In the genomic region with DNA sequence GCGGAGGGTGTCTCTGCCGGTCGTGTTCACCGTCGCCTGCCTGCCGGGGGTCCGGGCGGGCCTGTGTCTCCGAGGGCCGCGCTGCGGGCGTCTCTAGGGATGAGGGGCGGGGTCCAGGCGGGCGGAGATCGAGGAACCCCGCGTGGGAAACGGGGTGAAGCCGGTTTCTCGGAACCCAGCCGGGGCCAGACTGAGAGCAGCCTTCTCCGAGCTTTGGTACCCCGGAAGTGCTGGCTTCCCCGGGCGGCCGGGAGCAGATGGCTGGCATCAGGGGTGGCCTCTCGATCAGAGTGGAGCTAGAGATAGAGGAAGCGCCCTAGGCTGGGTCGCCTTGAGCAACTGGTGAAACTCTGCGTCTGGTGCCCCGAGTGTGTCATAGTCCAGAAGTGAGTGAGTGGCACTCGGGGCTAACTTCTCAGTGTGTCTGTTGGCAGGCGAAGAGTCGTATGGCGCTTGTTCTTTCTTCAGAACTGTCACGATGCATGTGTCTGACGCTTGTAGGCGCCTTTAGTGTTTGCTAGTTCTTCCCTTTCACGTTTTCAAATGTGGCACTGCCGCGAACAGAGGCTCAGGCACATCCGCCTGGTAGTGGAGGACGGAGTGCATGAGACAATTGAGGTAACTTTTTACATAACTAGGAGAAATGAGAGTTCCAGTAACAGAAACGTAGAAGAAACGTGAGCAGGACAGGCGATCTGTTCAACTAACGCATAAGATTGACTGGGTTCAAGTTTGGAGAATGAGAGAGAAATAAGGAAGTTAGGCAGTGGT, we compare ENCODE assay signal across 8 mouse cellular contexts. TPM values are rescaled to one million over a fixed set of nuclear protein-coding genes. Genes with fewer than 3 reads are reported as not detected.
DNase-seq lines count a peak whose midpoint lies in the region; ATAC-seq and TF ChIP-seq lines count a peak whose summit lies in the region.

No protein-coding gene starts in this region.

- TF ChIP-seq POLR2A in embryonic fibroblast, embryonic 13.5 days (IDR thresholded peaks at IDR 0.05; ENCODE audit: low read depth, low read length): peak; percentile 19; the same call in 1 of the 2 replicates

- H3K4me3 ChIP-seq in kidney, embryonic 15.5 days (replicated peaks): peak overlapping the region; percentile 99
- H3K4me3 ChIP-seq in embryonic fibroblast, embryonic 13.5 days (ENCODE audit: insufficient read depth, low read length): peak overlapping the region; percentile 82
- peak overlapping the region; percentile 98 for H3K4me3 ChIP-seq in hindbrain, postnatal 0 days (ENCODE audit: low read length)
- peak overlapping the region; percentile 88 for H3K4me3 ChIP-seq in liver, postnatal 0 days (ENCODE audit: low read depth, low read length)

- no peak for TF ChIP-seq CTCF in embryonic fibroblast, embryonic 13.5 days (IDR thresholded peaks at IDR 0.05; ENCODE audit: borderline replicate concordance, insufficient read depth, low read length)
- no peak for TF ChIP-seq CTCF in hindbrain, postnatal 0 days (IDR thresholded peaks at IDR 0.05; ENCODE audit: low read depth)
- TF ChIP-seq CTCF in liver, postnatal 0 days (IDR thresholded peaks at IDR 0.05; ENCODE audit: low read depth): no peak

- peak overlapping the region; percentile 65 for H3K4me2 ChIP-seq in kidney, embryonic 15.5 days
- peak overlapping the region; percentile 89 for H3K4me2 ChIP-seq in hindbrain, postnatal 0 days (ENCODE audit: low read depth, low read length)
- H3K4me2 ChIP-seq in liver, postnatal 0 days (ENCODE audit: low read depth, low read length): peak overlapping the region; percentile 67

- H3K9me3 ChIP-seq in kidney, embryonic 15.5 days (replicated peaks): no peaks in the 10 kb centered on the region
- H3K9me3 ChIP-seq in hindbrain, postnatal 0 days (ENCODE audit: low read length): no peaks in the 10 kb centered on the region
- no peaks in the 10 kb centered on the region for H3K9me3 ChIP-seq in liver, postnatal 0 days (ENCODE audit: low read length)

- peak overlapping the region; percentile 92 for H3K9ac ChIP-seq in kidney, embryonic 15.5 days
- peak overlapping the region; percentile 81 for H3K9ac ChIP-seq in hindbrain, postnatal 0 days (replicated peaks; ENCODE audit: low read length)
- peak overlapping the region; percentile 93 for H3K9ac ChIP-seq in liver, postnatal 0 days (replicated peaks)

- peaks cover 12% of the 10 kb centered on the region for H3K36me3 ChIP-seq in kidney, embryonic 15.5 days
- no peaks in the 10 kb centered on the region for H3K36me3 ChIP-seq in hindbrain, postnatal 0 days (ENCODE audit: insufficient read depth, low read length)
- H3K36me3 ChIP-seq in liver, postnatal 0 days (replicated peaks; ENCODE audit: insufficient read depth, low read length): peaks cover 8% of the 10 kb centered on the region
- H3K36me3 ChIP-seq in splenic B cell, adult 2 months (ENCODE audit: control insufficient read depth, insufficient read depth, low read length, poor library complexity, severe bottlenecking): 0 out of 2 replicates have a peak, but pooled peaks cover 3% of the 10 kb centered on the region

- H3K27me3 ChIP-seq in kidney, embryonic 15.5 days: no peaks in the 10 kb centered on the region
- no peaks in the 10 kb centered on the region for H3K27me3 ChIP-seq in hindbrain, postnatal 0 days (ENCODE audit: insufficient read depth, low read length)
- H3K27me3 ChIP-seq in liver, postnatal 0 days (ENCODE audit: insufficient read depth, low read length): no peaks in the 10 kb centered on the region
- H3K27me3 ChIP-seq in splenic B cell, adult 2 months (ENCODE audit: control insufficient read depth, insufficient read depth, low read length, poor library complexity, severe bottlenecking): no peaks in the 10 kb centered on the region

- peak overlapping the region; percentile 98 for H3K27ac ChIP-seq in kidney, embryonic 15.5 days
- peak overlapping the region; percentile 80 for H3K27ac ChIP-seq in embryonic fibroblast, embryonic 13.5 days (ENCODE audit: insufficient read depth, low read length)
- H3K27ac ChIP-seq in hindbrain, postnatal 0 days: peak overlapping the region; percentile 94
- H3K27ac ChIP-seq in liver, postnatal 0 days (ENCODE audit: low read depth): peak overlapping the region; percentile 98

- under 1% methylated on average over 49 of the region's 49 CpGs for WGBS in kidney, embryonic 15.5 days
- WGBS in hindbrain, postnatal 0 days: 1% methylated on average over 44 of the region's 49 CpGs
- 2% methylated on average over 38 of the region's 49 CpGs for WGBS in liver, postnatal 0 days (ENCODE audit: insufficient replicate concordance)

- peak; percentile 82 for ATAC-seq in kidney, embryonic 15.5 days (replicated peaks; ENCODE audit: low FRiP score)
- ATAC-seq in hindbrain, postnatal 0 days: peak; percentile 83
- ATAC-seq in liver, postnatal 0 days: peak; percentile 78

- DNase-seq in kidney, postnatal 25 days: no peak
- peak; percentile 66 for DNase-seq in MEL-GATA-1-ER (ENCODE audit: extremely low read depth, low read depth)
- no peak for DNase-seq in hindbrain, postnatal 0 days (ENCODE audit: low spot score)
- peak; percentile 76 for DNase-seq in liver, postnatal 0 days
- DNase-seq in splenic B cell, adult 2 months (ENCODE audit: low read depth, low spot score): peak; percentile 59
- no peak for DNase-seq in cerebellum, postnatal 14 days

- TF ChIP-seq EP300 in liver, postnatal 0 days (IDR thresholded peaks at IDR 0.05; ENCODE audit: low read depth): no peak

- H3K4me1 ChIP-seq in kidney, embryonic 15.5 days: peaks cover 29% of the 10 kb centered on the region
- peaks cover 4% of the 10 kb centered on the region; the same call in 1 of the 2 replicates for H3K4me1 ChIP-seq in embryonic fibroblast, embryonic 13.5 days (ENCODE audit: control insufficient read depth, insufficient read depth, low read length)
- peaks cover 4% of the 10 kb centered on the region; the same call in 1 of the 2 replicates for H3K4me1 ChIP-seq in hindbrain, postnatal 0 days (ENCODE audit: insufficient read depth, low read length)
- H3K4me1 ChIP-seq in liver, postnatal 0 days (ENCODE audit: insufficient read depth): peaks cover 8% of the 10 kb centered on the region

RNA-seq across cellular contexts. Expression of a gene that starts 0.5 kb away (rescaled TPM):
- polyA plus RNA-seq in kidney, embryonic 15.5 days (2015; fragmentation: Nextera tagmentation; extraction: Ambion mirVana): 63.3 and 63.5 TPM in 2 replicates
- 58.7 and 62.1 TPM in 2 replicates for polyA plus RNA-seq in embryonic fibroblast, embryonic 13.5 days (2011; ENCODE audit: insufficient read length, low read depth, missing spikeins)
- 59.3 and 64.5 TPM in 2 replicates for total RNA-seq in hindbrain, postnatal 0 days (2014; rRNA removed)
- polyA plus RNA-seq in hindbrain, postnatal 0 days (2015; fragmentation: Nextera tagmentation; extraction: Ambion mirVana): 56.0 and 56.8 TPM in 2 replicates
- polyA plus RNA-seq in liver, postnatal 0 days (2015; fragmentation: Nextera tagmentation; extraction: Ambion mirVana): 18.2 and 18.6 TPM in 2 replicates

RNA-seq across cellular contexts. Expression of a gene that starts 57.5 kb away (rescaled TPM):
- 283 and 284 TPM in 2 replicates for polyA plus RNA-seq in kidney, embryonic 15.5 days (2015; fragmentation: Nextera tagmentation; extraction: Ambion mirVana)
- 149 and 152 TPM in 2 replicates for polyA plus RNA-seq in embryonic fibroblast, embryonic 13.5 days (2011; ENCODE audit: insufficient read length, low read depth, missing spikeins)
- 54.1 and 65.1 TPM in 2 replicates for total RNA-seq in hindbrain, postnatal 0 days (2014; rRNA removed)
- polyA plus RNA-seq in hindbrain, postnatal 0 days (2015; fragmentation: Nextera tagmentation; extraction: Ambion mirVana): 230 and 235 TPM in 2 replicates
- polyA plus RNA-seq in liver, postnatal 0 days (2015; fragmentation: Nextera tagmentation; extraction: Ambion mirVana): 81.7 and 85.0 TPM in 2 replicates

Comparison
In these comparisons a context has a peak if more than half of its experiments do, and no peak if none do; other contexts are left out.
1. DNase-seq: peak in MEL-GATA-1-ER (single experiment), liver, postnatal 0 days (single experiment) and splenic B cell, adult 2 months (single experiment); none in kidney, postnatal 25 days (0 of 2), hindbrain, postnatal 0 days (single experiment) and cerebellum, postnatal 14 days (0 of 2).
2. Peak in every context shown above with its lines, with median percentiles within 50 percentile points of each other: ATAC-seq, H3K27ac ChIP-seq, H3K4me2 ChIP-seq, H3K4me3 ChIP-seq and H3K9ac ChIP-seq.